Mouse (Mus musculus): Measurements from ENCODE around the gene Zc3h18. TPM values are rescaled to one million over a fixed set of nuclear protein-coding genes. Genes with fewer than 3 reads are reported as not detected.

The Zc3h18 gene
- polyA plus RNA-seq, 2 experiments = 31.3 to 58.1 TPM

- no peak overlapping the region for H3K27ac ChIP-seq (replicated peaks; ENCODE audit: low read depth, low read length)
- no peak overlapping the region for H3K9ac ChIP-seq (ENCODE audit: low read depth, low read length, severe bottlenecking)
- peak; percentile 62; the same call in 1 of the 2 replicates for ATAC-seq (ENCODE audit: low FRiP score, low read depth)
- no peaks in the 10 kb centered on the region for H3K36me3 ChIP-seq (ENCODE audit: control insufficient read depth, insufficient read depth, low read length)
- no peak overlapping the region for H3K4me2 ChIP-seq (replicated peaks; ENCODE audit: low read depth, low read length, severe bottlenecking)
- no peaks in the 10 kb centered on the region for H3K9me3 ChIP-seq (ENCODE audit: control insufficient read depth, low read length)
- WGBS = 76% methylated on average over 10 of the region's 10 CpGs
- no peaks in the 10 kb centered on the region for H3K27me3 ChIP-seq (ENCODE audit: control insufficient read depth, insufficient read depth, low read length)
- no peaks in the 10 kb centered on the region for H3K4me1 ChIP-seq (ENCODE audit: control insufficient read depth, insufficient read depth, low read length)
- H3K4me3 ChIP-seq (replicated peaks; ENCODE audit: low read length) = no peak overlapping the region
- DNase-seq (ENCODE audit: low spot score) = no peak
- no peak for TF ChIP-seq POLR2A (IDR thresholded peaks at IDR 0.05; ENCODE audit: borderline replicate concordance, extremely low read depth, insufficient read depth, insufficient read length)
These were observed 75.7 kb downstream of the Zc3h18 start for GRCm38 (mm10) chr8:122452154-122452553.

GRCm38 (mm10) chr8:122454409-122454808 lies 78.0 kb downstream of the Zc3h18 start:
- Histone ChIP-seq H3K4me1 (ENCODE audit: control insufficient read depth, insufficient read depth, low read length) (no peaks in the 10 kb centered on the region), H3K9ac (ENCODE audit: low read depth, low read length, severe bottlenecking) (no peak overlapping the region), H3K27ac (replicated peaks; ENCODE audit: low read depth, low read length) (no peak overlapping the region), H3K9me3 (ENCODE audit: control insufficient read depth, low read length) (no peaks in the 10 kb centered on the region), H3K36me3 (ENCODE audit: control insufficient read depth, insufficient read depth, low read length) (no peaks in the 10 kb centered on the region), H3K4me2 (replicated peaks; ENCODE audit: low read depth, low read length, severe bottlenecking) (no peak overlapping the region), H3K27me3 (ENCODE audit: control insufficient read depth, insufficient read depth, low read length) (peaks cover 9% of the 10 kb centered on the region; the same call in 1 of the 2 replicates), H3K4me3 (replicated peaks; ENCODE audit: low read length) (no peak overlapping the region)
- no peak for ATAC-seq (ENCODE audit: low FRiP score, low read depth)
- no peak for DNase-seq (ENCODE audit: low spot score)
- whole genome bisulfite sequencing = 86% methylated on average over 6 of the region's 6 CpGs
- no peak for TF ChIP-seq POLR2A (IDR thresholded peaks at IDR 0.05; ENCODE audit: borderline replicate concordance, extremely low read depth, insufficient read depth, insufficient read length)

DNA sequence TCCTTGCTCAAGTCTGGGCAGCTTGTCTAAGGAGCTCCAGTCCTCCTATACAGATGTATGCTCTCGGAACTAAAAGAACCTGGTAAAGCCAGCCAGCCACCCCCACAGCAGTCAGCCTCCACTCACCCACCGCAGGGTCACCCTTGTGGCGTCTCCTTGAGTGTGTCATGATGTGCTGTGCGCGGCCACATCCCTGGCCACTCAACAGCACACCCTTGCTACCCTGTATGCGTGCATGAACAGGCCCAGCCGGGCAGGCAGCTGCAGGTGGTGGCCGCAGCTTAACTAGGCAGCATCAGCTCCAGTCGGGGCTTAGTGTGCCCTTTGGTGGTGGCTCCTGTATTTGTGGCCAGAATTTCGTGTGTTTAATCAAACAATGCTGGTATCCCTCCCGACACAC lies 80.8 kb downstream of the Zc3h18 start:
- 69% methylated on average over 11 of the region's 11 CpGs for WGBS
- Histone ChIP-seq H3K27ac (replicated peaks; ENCODE audit: low read depth, low read length) (no peak overlapping the region), H3K4me2 (replicated peaks; ENCODE audit: low read depth, low read length, severe bottlenecking) (no peak overlapping the region), H3K4me1 (ENCODE audit: control insufficient read depth, insufficient read depth, low read length) (peaks cover 13% of the 10 kb centered on the region), H3K27me3 (ENCODE audit: control insufficient read depth, insufficient read depth, low read length) (peaks cover 31% of the 10 kb centered on the region), H3K9ac (ENCODE audit: low read depth, low read length, severe bottlenecking) (no peak overlapping the region), H3K4me3 (replicated peaks; ENCODE audit: low read length) (no peak overlapping the region), H3K9me3 (ENCODE audit: control insufficient read depth, low read length) (no peaks in the 10 kb centered on the region), H3K36me3 (ENCODE audit: control insufficient read depth, insufficient read depth, low read length) (no peaks in the 10 kb centered on the region)
- ATAC-seq (ENCODE audit: low FRiP score, low read depth) (no peak), DNase-seq (ENCODE audit: low spot score) (no peak)
- TF ChIP-seq POLR2A (IDR thresholded peaks at IDR 0.05; ENCODE audit: borderline replicate concordance, extremely low read depth, insufficient read depth, insufficient read length) = no peak

DNA sequence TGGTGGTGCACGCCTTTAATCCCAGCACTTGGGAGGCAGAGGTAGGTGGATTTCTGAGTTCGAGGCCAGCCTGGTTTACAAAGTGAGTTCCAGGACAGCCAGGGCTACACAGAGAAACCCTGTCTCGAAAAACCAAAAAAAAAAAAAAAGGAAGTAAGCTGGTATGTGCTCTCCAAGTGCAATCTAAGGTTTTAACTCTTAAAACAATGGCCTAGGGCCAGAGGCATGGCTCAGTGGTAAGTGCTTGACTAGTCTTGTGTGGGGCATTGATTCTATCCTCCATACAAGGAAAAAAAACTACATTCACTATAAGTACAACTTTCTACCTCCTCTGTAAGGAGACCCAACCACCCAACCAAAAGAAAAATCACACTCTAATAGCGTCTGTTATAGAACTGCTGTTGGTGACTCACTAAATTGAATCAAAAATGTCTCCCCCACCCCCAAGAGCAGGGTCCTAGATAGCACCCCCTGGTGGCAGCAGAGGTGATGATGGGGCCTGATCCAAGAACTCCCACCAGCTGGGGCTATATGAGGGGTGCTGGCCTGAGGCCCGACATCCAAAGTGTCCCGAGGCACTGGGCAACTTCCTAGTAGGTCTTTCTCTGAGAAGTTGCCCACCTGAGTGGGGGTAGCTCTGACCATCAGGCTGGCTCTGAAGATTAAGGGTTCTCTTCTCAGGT lies 83.0 kb downstream of the Zc3h18 start:
- H3K27ac ChIP-seq (replicated peaks; ENCODE audit: low read depth, low read length) = no peak overlapping the region
- 50% methylated on average over 5 of the region's 6 CpGs for WGBS
- no peaks in the 10 kb centered on the region for H3K36me3 ChIP-seq (ENCODE audit: control insufficient read depth, insufficient read depth, low read length)
- peaks cover 31% of the 10 kb centered on the region for H3K27me3 ChIP-seq (ENCODE audit: control insufficient read depth, insufficient read depth, low read length)
- ATAC-seq (ENCODE audit: low FRiP score, low read depth) (no peak), DNase-seq (ENCODE audit: low spot score) (no peak)
- peaks cover 13% of the 10 kb centered on the region for H3K4me1 ChIP-seq (ENCODE audit: control insufficient read depth, insufficient read depth, low read length)
- H3K4me3 ChIP-seq (replicated peaks; ENCODE audit: low read length) = no peak overlapping the region
- H3K9ac ChIP-seq (ENCODE audit: low read depth, low read length, severe bottlenecking) = no peak overlapping the region
- no peak for TF ChIP-seq POLR2A (IDR thresholded peaks at IDR 0.05; ENCODE audit: borderline replicate concordance, extremely low read depth, insufficient read depth, insufficient read length)
- H3K4me2 ChIP-seq (replicated peaks; ENCODE audit: low read depth, low read length, severe bottlenecking) = no peak overlapping the region
- H3K9me3 ChIP-seq (ENCODE audit: control insufficient read depth, low read length) = no peaks in the 10 kb centered on the region

- Histone ChIP-seq H3K4me1 (ENCODE audit: control insufficient read depth, insufficient read depth, low read length) (peaks cover 13% of the 10 kb centered on the region), H3K9ac (ENCODE audit: low read depth, low read length, severe bottlenecking) (peak overlapping the region; percentile 12; the same call in 1 of the 2 replicates), H3K27me3 (ENCODE audit: control insufficient read depth, insufficient read depth, low read length) (peaks cover 31% of the 10 kb centered on the region), H3K4me3 (replicated peaks; ENCODE audit: low read length) (peak overlapping the region; percentile 30), H3K27ac (replicated peaks; ENCODE audit: low read depth, low read length) (no peak overlapping the region), H3K36me3 (ENCODE audit: control insufficient read depth, insufficient read depth, low read length) (no peaks in the 10 kb centered on the region), H3K9me3 (ENCODE audit: control insufficient read depth, low read length) (no peaks in the 10 kb centered on the region), H3K4me2 (replicated peaks; ENCODE audit: low read depth, low read length, severe bottlenecking) (peak overlapping the region; percentile 47)
- DNase-seq (ENCODE audit: low spot score) (no peak), ATAC-seq (ENCODE audit: low FRiP score, low read depth) (no peak)
- no peak for TF ChIP-seq POLR2A (IDR thresholded peaks at IDR 0.05; ENCODE audit: borderline replicate concordance, extremely low read depth, insufficient read depth, insufficient read length)
- 25% methylated on average over 7 of the region's 7 CpGs for WGBS
These were observed 83.6 kb downstream of the Zc3h18 start for GRCm38 (mm10) chr8:122459990-122460389.
